Mouse (Mus musculus) ES-E14 (cell line): ENCODE measurements at regions not wholly inside any gene's neighbourhood (a gene's known extent, or its start where the extent isn't known, plus 50 kb on each side); places are given as distances from the start of the nearest gene placed in this dataset.

Experiments used
- CHD2 ChIP-seq: IDR thresholded peaks from 2 replicates; pipeline ENCODE4 v1.6.1; 2014; ENCODE audit warnings: mild to moderate bottlenecking, low read depth, low read length, inconsistent platforms
- HCFC1 ChIP-seq: IDR thresholded peaks from 2 replicates; pipeline ENCODE4 v1.6.1; 2012; ENCODE audit warnings: low read length, inconsistent platforms, borderline replicate concordance; ENCODE audit not compliant: insufficient read depth
- MAFK ChIP-seq: IDR thresholded peaks from 2 replicates; pipeline ENCODE4 v1.6.1; 2014; ENCODE audit warnings: mild to moderate bottlenecking, low read depth, low read length, inconsistent platforms; ENCODE audit not compliant: insufficient read depth
- ZC3H11A ChIP-seq: IDR thresholded peaks from 2 replicates; pipeline ENCODE4 v1.6.1; 2012; ENCODE audit warnings: low read depth, mild to moderate bottlenecking, inconsistent platforms, low read length, borderline replicate concordance
- ZNF384 ChIP-seq: IDR thresholded peaks from 2 replicates; pipeline ENCODE4 v1.6.1; 2012; ENCODE audit warnings: low read depth, low read length, inconsistent platforms

GRCm38 (mm10) chr17:63637598-63637997, 137.8 kb upstream of the Fbxl17 start:
- TF ChIP-seq HCFC1, result no peak
- TF ChIP-seq ZC3H11A, result no peak
- no peak for TF ChIP-seq MAFK
- TF ChIP-seq ZNF384, result no peak
- TF ChIP-seq CHD2, result no peak
